Mouse (Mus musculus): Measurements from ENCODE around the gene Ank. TPM values are rescaled to one million over a fixed set of nuclear protein-coding genes. Genes with fewer than 3 reads are reported as not detected.

Gene Ank
- total and polyA plus RNA-seq, 2 experiments from 2014 or later: 15.8 to 28.4 TPM

- H3K9ac ChIP-seq (replicated peaks; ENCODE audit: low read length, poor library complexity, severe bottlenecking): no peak overlapping the region
- no peak overlapping the region for H3K4me3 ChIP-seq (ENCODE audit: low read depth, low read length)
- H3K27ac ChIP-seq (ENCODE audit: low read depth, low read length): no peak overlapping the region
- peaks cover 37% of the 10 kb centered on the region for H3K36me3 ChIP-seq (ENCODE audit: insufficient read depth, low read length)
- H3K9me3 ChIP-seq (ENCODE audit: low read length): no peaks in the 10 kb centered on the region
- H3K4me2 ChIP-seq (ENCODE audit: low read depth, low read length, poor library complexity, severe bottlenecking): no peak overlapping the region
- no peaks in the 10 kb centered on the region for H3K27me3 ChIP-seq (ENCODE audit: insufficient read depth, low read length)
- no peaks in the 10 kb centered on the region for H3K4me1 ChIP-seq (ENCODE audit: insufficient read depth, low read length)
- ATAC-seq (ENCODE audit: low FRiP score): no peak
- 90% methylated on average over 4 of the region's 4 CpGs for WGBS
- TF ChIP-seq CTCF (IDR thresholded peaks at IDR 0.05): no peak
- DNase-seq (ENCODE audit: low spot score): no peak
Measured at GRCm38 (mm10) chr15:27570385-27570784, 103.9 kb downstream of the Ank start.

- Histone ChIP-seq H3K4me1 (ENCODE audit: insufficient read depth, low read length) (no peaks in the 10 kb centered on the region), H3K27ac (ENCODE audit: low read depth, low read length) (no peak overlapping the region), H3K9me3 (ENCODE audit: low read length) (no peaks in the 10 kb centered on the region), H3K36me3 (ENCODE audit: insufficient read depth, low read length) (peaks cover 31% of the 10 kb centered on the region), H3K4me3 (ENCODE audit: low read depth, low read length) (no peak overlapping the region), H3K9ac (replicated peaks; ENCODE audit: low read length, poor library complexity, severe bottlenecking) (no peak overlapping the region), H3K4me2 (ENCODE audit: low read depth, low read length, poor library complexity, severe bottlenecking) (no peak overlapping the region), H3K27me3 (ENCODE audit: insufficient read depth, low read length) (no peaks in the 10 kb centered on the region)
- no peak for TF ChIP-seq CTCF (IDR thresholded peaks at IDR 0.05)
- DNase-seq (ENCODE audit: low spot score) (peak; percentile 50), ATAC-seq (ENCODE audit: low FRiP score) (no peak)
- WGBS: 71% methylated on average over 8 of the region's 8 CpGs
Measured at GRCm38 (mm10) chr15:27571179-27571578, 104.7 kb downstream of the Ank start.

- H3K36me3 ChIP-seq (ENCODE audit: insufficient read depth, low read length): peaks cover 13% of the 10 kb centered on the region; the same call in 1 of the 2 replicates
- no peak overlapping the region for H3K4me3 ChIP-seq (ENCODE audit: low read depth, low read length)
- 69% methylated on average over 8 of the region's 8 CpGs for WGBS
- H3K27me3 ChIP-seq (ENCODE audit: insufficient read depth, low read length): no peaks in the 10 kb centered on the region
- no peaks in the 10 kb centered on the region for H3K4me1 ChIP-seq (ENCODE audit: insufficient read depth, low read length)
- peak; percentile 71 for DNase-seq (ENCODE audit: low spot score)
- no peak overlapping the region for H3K27ac ChIP-seq (ENCODE audit: low read depth, low read length)
- TF ChIP-seq CTCF (IDR thresholded peaks at IDR 0.05): no peak
- no peaks in the 10 kb centered on the region for H3K9me3 ChIP-seq (ENCODE audit: low read length)
- peak; percentile 50; the same call in 1 of the 2 replicates for ATAC-seq (ENCODE audit: low FRiP score)
- H3K9ac ChIP-seq (replicated peaks; ENCODE audit: low read length, poor library complexity, severe bottlenecking): no peak overlapping the region
- no peak overlapping the region for H3K4me2 ChIP-seq (ENCODE audit: low read depth, low read length, poor library complexity, severe bottlenecking)
Measured at GRCm38 (mm10) chr15:27574992-27575781, 108.7 kb downstream of the Ank start.

- peak; percentile 44 for DNase-seq (ENCODE audit: low spot score)
- H3K36me3 ChIP-seq (ENCODE audit: insufficient read depth, low read length): peaks cover 13% of the 10 kb centered on the region; the same call in 1 of the 2 replicates
- TF ChIP-seq CTCF (IDR thresholded peaks at IDR 0.05): no peak
- H3K4me2 ChIP-seq (ENCODE audit: low read depth, low read length, poor library complexity, severe bottlenecking): no peak overlapping the region
- no peak for ATAC-seq (ENCODE audit: low FRiP score)
- no peak overlapping the region for H3K4me3 ChIP-seq (ENCODE audit: low read depth, low read length)
- no peaks in the 10 kb centered on the region for H3K4me1 ChIP-seq (ENCODE audit: insufficient read depth, low read length)
- no peaks in the 10 kb centered on the region for H3K27me3 ChIP-seq (ENCODE audit: insufficient read depth, low read length)
- H3K27ac ChIP-seq (ENCODE audit: low read depth, low read length): no peak overlapping the region
- WGBS: 89% methylated on average over 3 of the region's 3 CpGs
- H3K9me3 ChIP-seq (ENCODE audit: low read length): no peaks in the 10 kb centered on the region
- no peak overlapping the region for H3K9ac ChIP-seq (replicated peaks; ENCODE audit: low read length, poor library complexity, severe bottlenecking)
Measured at GRCm38 (mm10) chr15:27575932-27576331, 109.5 kb downstream of the Ank start.

- DNase-seq (ENCODE audit: low spot score): no peak
- WGBS: 96% methylated on average over 1 of the region's 1 CpGs
- H3K36me3 ChIP-seq (ENCODE audit: insufficient read depth, low read length): peaks cover 7% of the 10 kb centered on the region; the same call in 1 of the 2 replicates
- H3K9me3 ChIP-seq (ENCODE audit: low read length): no peaks in the 10 kb centered on the region
- no peak overlapping the region for H3K27ac ChIP-seq (ENCODE audit: low read depth, low read length)
- TF ChIP-seq CTCF (IDR thresholded peaks at IDR 0.05): no peak
- no peaks in the 10 kb centered on the region for H3K27me3 ChIP-seq (ENCODE audit: insufficient read depth, low read length)
- H3K4me3 ChIP-seq (ENCODE audit: low read depth, low read length): no peak overlapping the region
- no peak overlapping the region for H3K9ac ChIP-seq (replicated peaks; ENCODE audit: low read length, poor library complexity, severe bottlenecking)
- no peaks in the 10 kb centered on the region for H3K4me1 ChIP-seq (ENCODE audit: insufficient read depth, low read length)
- no peak for ATAC-seq (ENCODE audit: low FRiP score)
- no peak overlapping the region for H3K4me2 ChIP-seq (ENCODE audit: low read depth, low read length, poor library complexity, severe bottlenecking)
Measured at GRCm38 (mm10) chr15:27576886-27577285, 110.4 kb downstream of the Ank start.
